Mouse (Mus musculus) gastrocnemius, postnatal 36 days (tissue): ENCODE measurements at regions not wholly inside any gene's neighbourhood (a gene's known extent, or its start where the extent isn't known, plus 50 kb on each side); places are given as distances from the start of the nearest gene placed in this dataset.

ENCODE experiments used
- DNase-seq, 2 experiments: peaks; one replicate each; pipeline ENCODE4 v3.0.0; 2022
- intact Hi-C: fragments of 180-260 bp; cut with DNase I; formaldehyde crosslinking; loops from one replicate; pipeline ENCODE4 v1.15.1; 2025

- DNase-seq = no peak
- intact Hi-C loops = loop anchor here (5.0 kb wide), 2 partner anchors 44 to 191 kb away; no protein-coding TSS in a partner anchor
These were observed 60.5 kb upstream of the Ddit4l start for GRCm38 (mm10) chr3:137560851-137561449.

GRCm38 (mm10) chr3:137561986-137562385, 59.4 kb upstream of the Ddit4l start:
- intact Hi-C loops = loop anchor here (2.0 to 5.0 kb wide), 3 partner anchors 45 to 190 kb away; no protein-coding TSS in a partner anchor
- no peak for DNase-seq

GRCm38 (mm10) chr3:137563541-137564080, 57.8 kb upstream of the Ddit4l start:
- intact Hi-C loops = loop anchor here (2.0 to 5.0 kb wide), 3 partner anchors 46 to 189 kb away; no protein-coding TSS in a partner anchor
- DNase-seq = no peak

GRCm38 (mm10) chr3:137564282-137564681, 57.1 kb upstream of the Ddit4l start:
- intact Hi-C loops = loop anchor here (5.0 kb wide), 2 partner anchors 47 to 188 kb away; no protein-coding TSS in a partner anchor
- no peak for DNase-seq

- DNase-seq = no peak
- intact Hi-C loops = no loop called here
These were observed 52.7 kb upstream of the Ddit4l start for GRCm38 (mm10) chr3:137568580-137569313.
